Comparison of ENCODE assay signal across 21 mouse cellular contexts in genomic region chr16:29938700-29939099, GRCm38 (mm10).
DNase-seq lines count a peak whose midpoint lies in the region; TF ChIP-seq lines count a peak whose summit lies in the region.
"Had no signal": no experiment of that assay in that cellular context is flagged by ENCODE, and none has a peak within 500 bp of the region (broad histone marks: within the 10 kb centered on the region; RNA-seq: fewer than 3 reads in every experiment).

No protein-coding gene starts in this region.

- no peak for TF ChIP-seq CTCF in CH12.LX (conservative IDR thresholded peaks at IDR 0.05 in 1 of 2, IDR thresholded peaks at IDR 0.05 in 1 of 2; ENCODE audit: low read depth in 2 of 2, low read length in 2 of 2)

- in situ Hi-C loops in CH12.LX (cut with MboI; ENCODE audit: low pct_ligation_motif_present, low pct_unique_long_range_greater_than_20kb, low sequenced_read_pairs), result no loop called here
- in situ Hi-C loops in ES-E14 (cut with MboI; ENCODE audit: low sequenced_read_pairs in 2 of 2, unreplicated experiment in 2 of 2), result no loop called here

- 96% methylated on average over 9 of the region's 9 CpGs for WGBS in embryonic facial prominence, embryonic 10.5 days

- dilution Hi-C loops in CH12.LX (cut with MboI; ENCODE audit: extremely low pct_ligation_motif_present, extremely low pct_unique_long_range_greater_than_20kb, low sequenced_read_pairs), result no loop called here

- TF ChIP-seq RAD21 in CH12.LX (IDR thresholded peaks at IDR 0.05; ENCODE audit: low read depth, low read length), result no peak

- peak; percentile 5 for DNase-seq in gastrocnemius, postnatal 25 days
- no peak for DNase-seq in gastrocnemius, adult 8-10 months (ENCODE audit: low spot score in 2 of 2)
- DNase-seq in CH12.LX (ENCODE audit: extremely low read depth) (no peak), ES-E14 (ENCODE audit: low read depth, low spot score) (no peak)
- DNase-seq in embryonic facial prominence, embryonic 10.5 days (ENCODE audit: low spot score), result no peak
- no peak for DNase-seq in adrenal gland, adult 2 months
- DNase-seq in right cerebral cortex, adult 18-20 months, result no peak
- DNase-seq: adrenal gland, postnatal 10 days; adrenal gland, postnatal 25 days; cerebellum, adult 11 months; cerebellum, adult 18-20 months; cerebellum, adult 8-10 months; cerebellum, adult 9-11 months; cerebellum, postnatal 14 days; cerebellum, postnatal 36 days; embryo, embryonic 11 days; forebrain, postnatal 0 days had no signal

- H3K4me2 ChIP-seq in CH12.LX (ENCODE audit: insufficient read depth, low read depth, poor library complexity, severe bottlenecking), result no peak overlapping the region
- H3K4me2 ChIP-seq: embryonic facial prominence, embryonic 12.5 days; forebrain, embryonic 13.5 days; forebrain, embryonic 15.5 days had no signal

- peaks cover 4 to 8% of the 10 kb centered on the region in 2 experiments; a peak in 3 of 4 replicates for H3K4me1 ChIP-seq in CH12.LX (ENCODE audit: control insufficient read depth in 1 of 2, insufficient read depth in 2 of 2)
- H3K4me1 ChIP-seq in ES-E14 (ENCODE audit: control insufficient read depth in 2 of 2, insufficient read depth in 2 of 2, low read length in 2 of 2, poor library complexity in 1 of 2), result 0 out of 4 replicates have a peak, but pooled peaks cover 1 to 3% of the 10 kb centered on the region in 2 experiments
- H3K4me1 ChIP-seq in embryonic facial prominence, embryonic 10.5 days, result peaks cover 20% of the 10 kb centered on the region
- H3K4me1 ChIP-seq: forebrain, embryonic 13.5 days; forebrain, embryonic 15.5 days had no signal

- no peak overlapping the region for H3K27ac ChIP-seq in CH12.LX (ENCODE audit: insufficient read depth, low read depth)
- H3K27ac ChIP-seq in ES-E14 (ENCODE audit: insufficient read depth, low read depth, low read length, poor library complexity, severe bottlenecking), result no peak overlapping the region
- 0 out of 2 replicates have a peak overlapping the region, but pooled peaks have one; percentile 10 for H3K27ac ChIP-seq in embryonic facial prominence, embryonic 10.5 days (replicated peaks)
- H3K27ac ChIP-seq: embryonic facial prominence, embryonic 12.5 days; forebrain, embryonic 13.5 days; forebrain, embryonic 15.5 days had no signal

- H3K9me3 ChIP-seq in CH12.LX (replicated peaks; ENCODE audit: low read length), result no peaks in the 10 kb centered on the region
- no peaks in the 10 kb centered on the region for H3K9me3 ChIP-seq in ES-E14 (ENCODE audit: control insufficient read depth, insufficient read depth, low read depth, low read length)
- H3K9me3 ChIP-seq in embryonic facial prominence, embryonic 10.5 days, result no peaks in the 10 kb centered on the region
- H3K9me3 ChIP-seq: embryonic facial prominence, embryonic 12.5 days; forebrain, embryonic 13.5 days; forebrain, embryonic 15.5 days had no signal

- H3K4me3 ChIP-seq in CH12.LX (replicated peaks in 1 of 3; ENCODE audit: low read depth in 2 of 3, low read length in 2 of 3, poor library complexity in 1 of 3) (no peak overlapping the region), ES-E14 (ENCODE audit: insufficient read depth in 1 of 2, low read depth in 1 of 2, low read length in 2 of 2, poor library complexity in 1 of 2, severe bottlenecking in 1 of 2) (no peak overlapping the region)
- no peak overlapping the region for H3K4me3 ChIP-seq in embryonic facial prominence, embryonic 10.5 days
- H3K4me3 ChIP-seq: embryonic facial prominence, embryonic 12.5 days; forebrain, embryonic 13.5 days; forebrain, embryonic 15.5 days had no signal

- H3K79me2 ChIP-seq in CH12.LX (replicated peaks; ENCODE audit: control insufficient read depth, extremely low read depth, insufficient read depth, poor library complexity, severe bottlenecking), result no peaks in the 10 kb centered on the region

- H3K9ac ChIP-seq in CH12.LX (ENCODE audit: insufficient read depth, low read depth) (no peak overlapping the region), ES-E14 (ENCODE audit: insufficient read depth, low read depth, low read length, poor library complexity, severe bottlenecking) (no peak overlapping the region)
- H3K9ac ChIP-seq: embryonic facial prominence, embryonic 12.5 days; forebrain, embryonic 13.5 days; forebrain, embryonic 15.5 days; forebrain, postnatal 0 days had no signal

- TF ChIP-seq POLR2A in CH12.LX (IDR thresholded peaks at IDR 0.05; ENCODE audit: low read depth, low read length), result no peak

- no peaks in the 10 kb centered on the region for H3K36me3 ChIP-seq in CH12.LX (replicated peaks in 1 of 2; ENCODE audit: control insufficient read depth in 1 of 2, insufficient read depth in 1 of 2, low read length in 1 of 2)
- no peaks in the 10 kb centered on the region for H3K36me3 ChIP-seq in ES-E14 (ENCODE audit: control insufficient read depth, insufficient read depth, low read length, poor library complexity, severe bottlenecking)
- H3K36me3 ChIP-seq in embryonic facial prominence, embryonic 10.5 days (replicated peaks), result no peaks in the 10 kb centered on the region
- H3K36me3 ChIP-seq: embryonic facial prominence, embryonic 12.5 days; forebrain, embryonic 15.5 days had no signal

- no peak for TF ChIP-seq EP300 in CH12.LX (IDR thresholded peaks at IDR 0.05; ENCODE audit: low read length)

- H3K27me3 ChIP-seq in CH12.LX (replicated peaks), result no peaks in the 10 kb centered on the region
- peaks cover 16% of the 10 kb centered on the region; the same call in 1 of the 2 replicates for H3K27me3 ChIP-seq in embryonic facial prominence, embryonic 10.5 days (replicated peaks; ENCODE audit: low read depth, poor library complexity, severe bottlenecking)
- H3K27me3 ChIP-seq: embryonic facial prominence, embryonic 12.5 days; forebrain, embryonic 13.5 days; forebrain, embryonic 15.5 days; Patski had no signal

TF ChIP-seq in CH12.LX, 34 proteins besides CTCF, POLR2A, EP300 and RAD21:
- TF ChIP-seq GABPA (IDR thresholded peaks at IDR 0.05; ENCODE audit: insufficient replicate concordance, low read depth, low read length) (no peak), MAFK (IDR thresholded peaks at IDR 0.05; ENCODE audit: insufficient replicate concordance, low read length) (peak; percentile 99), ZC3H11A (IDR thresholded peaks at IDR 0.05; ENCODE audit: low read depth, low read length) (no peak), IRF4 (IDR thresholded peaks at IDR 0.05; ENCODE audit: low read depth, low read length) (no peak), HCFC1 (IDR thresholded peaks at IDR 0.05; ENCODE audit: low read depth, low read length) (no peak), MAZ (IDR thresholded peaks at IDR 0.05; ENCODE audit: low read depth, low read length) (no peak)

TF ChIP-seq in ES-E14, 5 proteins besides CTCF, POLR2A, EP300 and RAD21:
- TF ChIP-seq MAFK (IDR thresholded peaks at IDR 0.05; ENCODE audit: insufficient read depth, low read depth, low read length), result peak; percentile 99
- TF ChIP-seq ZNF384 (IDR thresholded peaks at IDR 0.05; ENCODE audit: low read depth, low read length), result no peak
- TF ChIP-seq ZC3H11A (IDR thresholded peaks at IDR 0.05; ENCODE audit: borderline replicate concordance, low read depth, low read length), result no peak
